Comparison of ENCODE assay signal across 11 mouse cellular contexts in the genomic region with DNA sequence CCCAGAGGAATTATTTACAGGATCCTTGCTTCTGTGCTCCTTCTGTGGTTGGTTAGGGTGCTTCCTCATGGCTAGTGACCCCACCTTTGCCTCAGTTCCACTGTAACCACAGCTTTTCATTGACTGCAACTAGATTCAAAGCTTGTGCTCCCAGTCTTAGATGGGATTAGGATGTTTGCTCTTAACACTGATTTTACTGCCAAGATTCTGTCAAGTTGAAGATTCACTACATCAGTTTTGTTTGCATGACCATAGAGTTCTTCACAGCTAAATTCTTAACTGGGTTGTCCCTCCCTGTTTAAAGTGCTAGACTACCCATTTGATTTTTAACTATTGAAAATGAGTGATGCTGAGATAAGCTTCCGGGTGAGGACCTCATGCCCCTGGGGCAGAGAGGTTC. TPM values are rescaled to one million over a fixed set of nuclear protein-coding genes. Genes with fewer than 3 reads are reported as not detected.
DNase-seq lines count a peak whose midpoint lies in the region; ATAC-seq and TF ChIP-seq lines count a peak whose summit lies in the region.
"Had no signal": no experiment of that assay in that cellular context is flagged by ENCODE, and none has a peak within 500 bp of the region (broad histone marks: within the 10 kb centered on the region; RNA-seq: fewer than 3 reads in every experiment).

No protein-coding gene starts in this region.

- peak overlapping the region; percentile 26 for H3K4me2 ChIP-seq in lung, embryonic 14.5 days
- peak overlapping the region; percentile 2; the same call in 1 of the 2 replicates for H3K4me2 ChIP-seq in neural tube, embryonic 13.5 days

- no peaks in the 10 kb centered on the region for H3K9me3 ChIP-seq in lung, embryonic 14.5 days (ENCODE audit: low read depth, low read length)
- H3K9me3 ChIP-seq in neural tube, embryonic 13.5 days = no peaks in the 10 kb centered on the region
- H3K9me3 ChIP-seq: heart, embryonic 10.5 days had no signal

- peak overlapping the region; percentile 15; the same call in 1 of the 2 replicates for H3K4me3 ChIP-seq in gastrocnemius, adult 2 months
- no peak overlapping the region for H3K4me3 ChIP-seq in lung, embryonic 14.5 days (ENCODE audit: low read depth, low read length)
- H3K4me3 ChIP-seq in lung, adult 2 months (replicated peaks; ENCODE audit: extremely low read depth, low read depth, low read length) = no peak overlapping the region
- H3K4me3 ChIP-seq in bone marrow macrophage, adult 2 months (ENCODE audit: insufficient read depth, low read length) = peak overlapping the region; percentile 24
- H3K4me3 ChIP-seq in neural tube, embryonic 13.5 days = no peak overlapping the region
- H3K4me3 ChIP-seq: heart, embryonic 10.5 days had no signal

- H3K27me3 ChIP-seq in lung, embryonic 14.5 days (ENCODE audit: insufficient read depth, low read length) = no peaks in the 10 kb centered on the region
- no peaks in the 10 kb centered on the region for H3K27me3 ChIP-seq in neural tube, embryonic 13.5 days

- peak; percentile 28; the same call in 1 of the 2 replicates for ATAC-seq in lung, embryonic 14.5 days (ENCODE audit: insufficient read depth)
- no peak for ATAC-seq in neural tube, embryonic 13.5 days (ENCODE audit: low read depth)

- H3K27ac ChIP-seq in gastrocnemius, adult 2 months = peak overlapping the region; percentile 41; the same call in 1 of the 2 replicates
- H3K27ac ChIP-seq in lung, embryonic 14.5 days (ENCODE audit: low read depth) = no peak overlapping the region
- H3K27ac ChIP-seq in bone marrow macrophage, adult 2 months (ENCODE audit: insufficient read depth, low read depth, low read length) = peak overlapping the region; percentile 57
- H3K27ac ChIP-seq in neural tube, embryonic 13.5 days (replicated peaks) = peak overlapping the region; percentile 34; the same call in 1 of the 2 replicates
- H3K27ac ChIP-seq: heart, embryonic 10.5 days had no signal

- WGBS in lung, embryonic 14.5 days = 32% methylated on average over 1 of the region's 1 CpGs
- 19% methylated on average over 1 of the region's 1 CpGs for WGBS in lung, adult 2 months
- WGBS in neural tube, embryonic 13.5 days = 36% methylated on average over 1 of the region's 1 CpGs

- H3K36me3 ChIP-seq in lung, embryonic 14.5 days (ENCODE audit: insufficient read depth) = no peaks in the 10 kb centered on the region
- no peaks in the 10 kb centered on the region for H3K36me3 ChIP-seq in neural tube, embryonic 13.5 days
- H3K36me3 ChIP-seq: heart, embryonic 10.5 days had no signal

- TF ChIP-seq POLR2A in lung, adult 2 months (IDR thresholded peaks at IDR 0.05; ENCODE audit: borderline replicate concordance, extremely low read depth, low read depth, low read length) = no peak
- TF ChIP-seq POLR2A in bone marrow macrophage, adult 2 months (IDR thresholded peaks at IDR 0.05; ENCODE audit: borderline replicate concordance, low read depth, low read length) = no peak

- no peak overlapping the region for H3K9ac ChIP-seq in lung, embryonic 14.5 days
- H3K9ac ChIP-seq in neural tube, embryonic 13.5 days = no peak overlapping the region

- no peak for TF ChIP-seq CTCF in gastrocnemius, adult 2 months (IDR thresholded peaks at IDR 0.05)
- TF ChIP-seq CTCF in lung, embryonic 14.5 days (IDR thresholded peaks at IDR 0.05; ENCODE audit: low read depth) = no peak
- no peak for TF ChIP-seq CTCF in lung, adult 2 months (IDR thresholded peaks at IDR 0.05; ENCODE audit: insufficient read depth, low read length)
- TF ChIP-seq CTCF in bone marrow macrophage, adult 2 months (IDR thresholded peaks at IDR 0.05; ENCODE audit: low read depth, low read length) = no peak

- DNase-seq in gastrocnemius, adult 2 months = no peak
- no peak for DNase-seq in gastrocnemius, adult 8-10 months (ENCODE audit: low spot score in 2 of 2)
- DNase-seq in lung, embryonic 14.5 days = peak; percentile 77
- no peak for DNase-seq in lung, adult 2 months
- DNase-seq in frontal cortex, adult 2 months (ENCODE audit: extremely low spot score in 1 of 2, low spot score in 1 of 2) = no peak
- DNase-seq in left cerebral cortex, adult 9 months (ENCODE audit: low spot score in 2 of 2) = no peak
- DNase-seq: adrenal gland, postnatal 14 days; left cerebral cortex, postnatal 4 days had no signal

- intact Hi-C loops in gastrocnemius, adult 2 months (cut with DNase I) = no loop called here

- peaks cover 6% of the 10 kb centered on the region; the same call in 1 of the 2 replicates for H3K4me1 ChIP-seq in lung, embryonic 14.5 days (ENCODE audit: insufficient read depth)
- peaks cover 14% of the 10 kb centered on the region for H3K4me1 ChIP-seq in lung, adult 2 months (ENCODE audit: control insufficient read depth, insufficient read depth, low read length)
- H3K4me1 ChIP-seq in bone marrow macrophage, adult 2 months (ENCODE audit: control insufficient read depth, insufficient read depth, low read length) = peaks cover 32% of the 10 kb centered on the region
- H3K4me1 ChIP-seq in neural tube, embryonic 13.5 days (replicated peaks) = peaks cover 67% of the 10 kb centered on the region

RNA-seq across cellular contexts. Expression of gene Tent4b, which starts 29.3 kb away (rescaled TPM):
- total RNA-seq in gastrocnemius, adult 2 months (2021) = 10 to 100 TPM; 16.3 to 18.4 TPM
- 10 to 100 TPM; 12.1 to 16.0 (median 13.5) TPM for total RNA-seq in gastrocnemius, adult 8-10 months (2022)
- 14.5 and 16.1 TPM in 2 replicates for polyA plus RNA-seq in lung, embryonic 14.5 days (2014; fragmentation: Nextera tagmentation; extraction: Ambion mirVana)
- 16.5 and 22.9 TPM in 2 replicates for polyA plus RNA-seq in lung, adult 2 months (2012; rRNA removed)
- 28.9 and 31.0 TPM in 2 replicates for polyA plus RNA-seq in bone marrow macrophage, adult 2 months (2012; ENCODE audit: insufficient read depth, insufficient read length, missing spikeins)
- 10.0 and 11.2 TPM in 2 replicates for polyA plus RNA-seq in neural tube, embryonic 13.5 days (2015; fragmentation: Nextera tagmentation; extraction: Ambion mirVana)
- 30.9 and 31.2 TPM in 2 replicates for polyA plus RNA-seq in frontal cortex, adult 2 months (2012; rRNA removed)

RNA-seq across cellular contexts. Expression of gene Adcy7, which starts 43.9 kb away (rescaled TPM):
- 1 to 10 TPM; 3.4 to 6.6 TPM for total RNA-seq in gastrocnemius, adult 2 months (2021)
- 1 to 10 TPM; 1.2 to 2.8 (median 1.7) TPM for total RNA-seq in gastrocnemius, adult 8-10 months (2022)
- 11.3 and 12.4 TPM in 2 replicates for polyA plus RNA-seq in lung, embryonic 14.5 days (2014; fragmentation: Nextera tagmentation; extraction: Ambion mirVana)
- polyA plus RNA-seq in lung, adult 2 months (2012; rRNA removed) = 57.0 and 60.0 TPM in 2 replicates
- polyA plus RNA-seq in bone marrow macrophage, adult 2 months (2012; ENCODE audit: insufficient read depth, insufficient read length, missing spikeins) = 145 and 146 TPM in 2 replicates
- polyA plus RNA-seq in neural tube, embryonic 13.5 days (2015; fragmentation: Nextera tagmentation; extraction: Ambion mirVana) = 2.5 and 3.2 TPM in 2 replicates
- polyA plus RNA-seq in frontal cortex, adult 2 months (2012; rRNA removed) = 2.5 and 3.4 TPM in 2 replicates

Comparison
In these comparisons a context has a peak if more than half of its experiments do, and no peak if none do; other contexts are left out.
1. H3K4me3 ChIP-seq: peak in gastrocnemius, adult 2 months (single experiment) and bone marrow macrophage, adult 2 months (single experiment); none in lung, embryonic 14.5 days (single experiment), lung, adult 2 months (single experiment) and neural tube, embryonic 13.5 days (single experiment).